Mouse (Mus musculus): ENCODE data around the gene Cdk19. TPM values are rescaled to one million over a fixed set of nuclear protein-coding genes. Genes with fewer than 3 reads are reported as not detected.

The Cdk19 gene
- total and polyA plus RNA-seq, 3 experiments = 7.8 to 47.2 (median 29.1) TPM

GRCm38 (mm10) chr10:40365991-40366390 lies 26.6 kb downstream of the Cdk19 start:
- TF ChIP-seq POLR2AphosphoS5 (IDR thresholded peaks at IDR 0.05; ENCODE audit: insufficient replicate concordance, low read depth, low read length) (no peak), TAL1 (conservative IDR thresholded peaks at IDR 0.05; ENCODE audit: low read depth, low read length) (no peak), CTCF (IDR thresholded peaks at IDR 0.05; ENCODE audit: low read depth, low read length) (no peak), GATA2 (IDR thresholded peaks at IDR 0.05; ENCODE audit: borderline replicate concordance, low read depth, low read length) (no peak), GATA1 (IDR thresholded peaks at IDR 0.05; ENCODE audit: borderline replicate concordance, low read length) (no peak)
- H3K4me3 ChIP-seq (ENCODE audit: low read depth, low read length) = no peak overlapping the region
- H3K4me1 ChIP-seq (ENCODE audit: insufficient read depth, low read depth, low read length) = peaks cover 12% of the 10 kb centered on the region
- H3K9me3 ChIP-seq (replicated peaks) = no peaks in the 10 kb centered on the region
- H3K36me3 ChIP-seq (replicated peaks) = no peaks in the 10 kb centered on the region
- DNase-seq (ENCODE audit: low spot score) = no peak
- no peaks in the 10 kb centered on the region for H3K27me3 ChIP-seq (ENCODE audit: insufficient read depth, low read length)
- no peak for ATAC-seq (ENCODE audit: extremely low read depth, insufficient number of reproducible peaks, low FRiP score, poor library complexity, severe bottlenecking)

GRCm38 (mm10) chr10:40368516-40368915 lies 29.2 kb downstream of the Cdk19 start:
- Histone ChIP-seq H3K27me3 (ENCODE audit: insufficient read depth, low read length) (no peaks in the 10 kb centered on the region), H3K4me1 (ENCODE audit: insufficient read depth, low read depth, low read length) (peaks cover 2% of the 10 kb centered on the region), H3K36me3 (replicated peaks) (no peaks in the 10 kb centered on the region), H3K4me3 (ENCODE audit: low read depth, low read length) (no peak overlapping the region), H3K9me3 (replicated peaks) (no peaks in the 10 kb centered on the region)
- no peak for TF ChIP-seq POLR2AphosphoS5 (IDR thresholded peaks at IDR 0.05; ENCODE audit: insufficient replicate concordance, low read depth, low read length)
- no peak for TF ChIP-seq GATA2 (IDR thresholded peaks at IDR 0.05; ENCODE audit: borderline replicate concordance, low read depth, low read length)
- TF ChIP-seq TAL1 (conservative IDR thresholded peaks at IDR 0.05; ENCODE audit: low read depth, low read length) = no peak
- TF ChIP-seq GATA1 (IDR thresholded peaks at IDR 0.05; ENCODE audit: borderline replicate concordance, low read length) = no peak
- DNase-seq (ENCODE audit: low spot score) (no peak), ATAC-seq (ENCODE audit: extremely low read depth, insufficient number of reproducible peaks, low FRiP score, poor library complexity, severe bottlenecking) (no peak)

- TF ChIP-seq GATA2 (IDR thresholded peaks at IDR 0.05; ENCODE audit: borderline replicate concordance, low read depth, low read length) (no peak), CTCF (IDR thresholded peaks at IDR 0.05; ENCODE audit: low read depth, low read length) (no peak), TAL1 (conservative IDR thresholded peaks at IDR 0.05; ENCODE audit: low read depth, low read length) (no peak), GATA1 (IDR thresholded peaks at IDR 0.05; ENCODE audit: borderline replicate concordance, low read length) (no peak), POLR2AphosphoS5 (IDR thresholded peaks at IDR 0.05; ENCODE audit: insufficient replicate concordance, low read depth, low read length) (no peak)
- H3K9me3 ChIP-seq (replicated peaks) = no peaks in the 10 kb centered on the region
- no peaks in the 10 kb centered on the region for H3K27me3 ChIP-seq (ENCODE audit: insufficient read depth, low read length)
- H3K4me1 ChIP-seq (ENCODE audit: insufficient read depth, low read depth, low read length) = peaks cover 6% of the 10 kb centered on the region; the same call in 1 of the 2 replicates
- no peak for ATAC-seq (ENCODE audit: extremely low read depth, insufficient number of reproducible peaks, low FRiP score, poor library complexity, severe bottlenecking)
- no peak overlapping the region for H3K4me3 ChIP-seq (ENCODE audit: low read depth, low read length)
- DNase-seq (ENCODE audit: low spot score) = no peak
- H3K36me3 ChIP-seq (replicated peaks) = no peaks in the 10 kb centered on the region
Observed at GRCm38 (mm10) chr10:40370156-40370555, 30.8 kb downstream of the Cdk19 start.

- H3K36me3 ChIP-seq (replicated peaks) = no peaks in the 10 kb centered on the region
- no peak for DNase-seq (ENCODE audit: low spot score)
- ATAC-seq (ENCODE audit: extremely low read depth, insufficient number of reproducible peaks, low FRiP score, poor library complexity, severe bottlenecking) = no peak
- no peaks in the 10 kb centered on the region for H3K9me3 ChIP-seq (replicated peaks)
- H3K27me3 ChIP-seq (ENCODE audit: insufficient read depth, low read length) = no peaks in the 10 kb centered on the region
- no peak overlapping the region for H3K4me3 ChIP-seq (ENCODE audit: low read depth, low read length)
- TF ChIP-seq GATA1 (IDR thresholded peaks at IDR 0.05; ENCODE audit: borderline replicate concordance, low read length) = no peak
- peaks cover 6% of the 10 kb centered on the region; the same call in 1 of the 2 replicates for H3K4me1 ChIP-seq (ENCODE audit: insufficient read depth, low read depth, low read length)
Observed at GRCm38 (mm10) chr10:40371184-40371913, 32.0 kb downstream of the Cdk19 start.

GRCm38 (mm10) chr10:40371914-40372675 lies 32.7 kb downstream of the Cdk19 start:
- no peak for DNase-seq (ENCODE audit: low spot score)
- Histone ChIP-seq H3K4me3 (ENCODE audit: low read depth, low read length) (no peak overlapping the region), H3K4me1 (ENCODE audit: insufficient read depth, low read depth, low read length) (peaks cover 6% of the 10 kb centered on the region; the same call in 1 of the 2 replicates), H3K9me3 (replicated peaks) (no peaks in the 10 kb centered on the region), H3K36me3 (replicated peaks) (no peaks in the 10 kb centered on the region), H3K27me3 (ENCODE audit: insufficient read depth, low read length) (no peaks in the 10 kb centered on the region)
- no peak for ATAC-seq (ENCODE audit: extremely low read depth, insufficient number of reproducible peaks, low FRiP score, poor library complexity, severe bottlenecking)
- no peak for TF ChIP-seq GATA1 (IDR thresholded peaks at IDR 0.05; ENCODE audit: borderline replicate concordance, low read length)
- TF ChIP-seq TAL1 (conservative IDR thresholded peaks at IDR 0.05; ENCODE audit: low read depth, low read length) = no peak
- no peak for TF ChIP-seq CTCF (IDR thresholded peaks at IDR 0.05; ENCODE audit: low read depth, low read length)
- no peak for TF ChIP-seq GATA2 (IDR thresholded peaks at IDR 0.05; ENCODE audit: borderline replicate concordance, low read depth, low read length)
- no peak for TF ChIP-seq POLR2AphosphoS5 (IDR thresholded peaks at IDR 0.05; ENCODE audit: insufficient replicate concordance, low read depth, low read length)

GRCm38 (mm10) chr10:40373749-40374148 lies 34.4 kb downstream of the Cdk19 start:
- Histone ChIP-seq H3K36me3 (replicated peaks) (peaks cover 5% of the 10 kb centered on the region), H3K4me1 (ENCODE audit: insufficient read depth, low read depth, low read length) (peaks cover 6% of the 10 kb centered on the region; the same call in 1 of the 2 replicates), H3K9me3 (replicated peaks) (no peaks in the 10 kb centered on the region), H3K4me3 (ENCODE audit: low read depth, low read length) (no peak overlapping the region), H3K27me3 (ENCODE audit: insufficient read depth, low read length) (no peaks in the 10 kb centered on the region)
- TF ChIP-seq GATA2 (IDR thresholded peaks at IDR 0.05; ENCODE audit: borderline replicate concordance, low read depth, low read length) = no peak
- no peak for TF ChIP-seq TAL1 (conservative IDR thresholded peaks at IDR 0.05; ENCODE audit: low read depth, low read length)
- no peak for TF ChIP-seq GATA1 (IDR thresholded peaks at IDR 0.05; ENCODE audit: borderline replicate concordance, low read length)
- no peak for TF ChIP-seq CTCF (IDR thresholded peaks at IDR 0.05; ENCODE audit: low read depth, low read length)
- TF ChIP-seq POLR2AphosphoS5 (IDR thresholded peaks at IDR 0.05; ENCODE audit: insufficient replicate concordance, low read depth, low read length) = no peak
- DNase-seq (ENCODE audit: low spot score) (no peak), ATAC-seq (ENCODE audit: extremely low read depth, insufficient number of reproducible peaks, low FRiP score, poor library complexity, severe bottlenecking) (no peak)
